Mouse (Mus musculus): ENCODE measurements around the gene Mgmt.

Mgmt gene

GRCm38 (mm10) chr7:137061109-137061508 lies 166.7 kb downstream of the Mgmt start:
- in situ Hi-C loops (cut with MboI, MseI), result no loop called here

GRCm38 (mm10) chr7:137064255-137064654 lies 169.8 kb downstream of the Mgmt start:
- in situ Hi-C loops (cut with MboI, MseI), result no loop called here

GRCm38 (mm10) chr7:137065408-137065807 lies 171.0 kb downstream of the Mgmt start:
- in situ Hi-C loops (cut with MboI, MseI), result no loop called here

GRCm38 (mm10) chr7:137066211-137066610 lies 171.8 kb downstream of the Mgmt start:
- in situ Hi-C loops (cut with MboI, MseI), result no loop called here

GRCm38 (mm10) chr7:137066997-137067396 lies 172.6 kb downstream of the Mgmt start:
- in situ Hi-C loops (cut with MboI, MseI), result no loop called here

- in situ Hi-C loops (cut with MboI, MseI), result no loop called here
These were observed 173.3 kb downstream of the Mgmt start for GRCm38 (mm10) chr7:137067758-137068157.

- in situ Hi-C loops (cut with MboI, MseI), result no loop called here
These were observed 174.4 kb downstream of the Mgmt start for GRCm38 (mm10) chr7:137068796-137069195.

- in situ Hi-C loops (cut with MboI, MseI), result no loop called here
These were observed 175.4 kb downstream of the Mgmt start for GRCm38 (mm10) chr7:137069768-137070167.

- in situ Hi-C loops (cut with MboI, MseI), result no loop called here
These were observed 176.9 kb downstream of the Mgmt start for GRCm38 (mm10) chr7:137071346-137071745.

GRCm38 (mm10) chr7:137073878-137074277 lies 179.5 kb downstream of the Mgmt start:
- in situ Hi-C loops (cut with MboI, MseI), result no loop called here

- in situ Hi-C loops (cut with MboI, MseI), result no loop called here
These were observed 179.9 kb downstream of the Mgmt start for GRCm38 (mm10) chr7:137074324-137074723.

GRCm38 (mm10) chr7:137075301-137075700 lies 180.9 kb downstream of the Mgmt start:
- in situ Hi-C loops (cut with MboI, MseI), result no loop called here

- in situ Hi-C loops (cut with MboI, MseI), result no loop called here
These were observed 185.8 kb downstream of the Mgmt start for GRCm38 (mm10) chr7:137080171-137080570.

- in situ Hi-C loops (cut with MboI, MseI), result no loop called here
These were observed 187.8 kb downstream of the Mgmt start for GRCm38 (mm10) chr7:137082171-137082570.

GRCm38 (mm10) chr7:137084651-137085050 lies 190.2 kb downstream of the Mgmt start:
- in situ Hi-C loops (cut with MboI, MseI), result no loop called here

GRCm38 (mm10) chr7:137085969-137086606 lies 191.7 kb downstream of the Mgmt start:
- in situ Hi-C loops (cut with MboI, MseI), result no loop called here

GRCm38 (mm10) chr7:137087136-137087535 lies 192.7 kb downstream of the Mgmt start:
- in situ Hi-C loops (cut with MboI, MseI), result no loop called here

GRCm38 (mm10) chr7:137088141-137088540 lies 193.7 kb downstream of the Mgmt start:
- in situ Hi-C loops (cut with MboI, MseI), result no loop called here

GRCm38 (mm10) chr7:137094551-137094950 lies 200.1 kb downstream of the Mgmt start:
- in situ Hi-C loops (cut with MboI, MseI), result no loop called here

- in situ Hi-C loops (cut with MboI, MseI), result no loop called here
These were observed 201.3 kb downstream of the Mgmt start for GRCm38 (mm10) chr7:137095702-137096101.

GRCm38 (mm10) chr7:137099766-137100165 lies 205.4 kb downstream of the Mgmt start:
- in situ Hi-C loops (cut with MboI, MseI), result no loop called here

- in situ Hi-C loops (cut with MboI, MseI), result no loop called here
These were observed 208.3 kb downstream of the Mgmt start for GRCm38 (mm10) chr7:137102606-137103195.

GRCm38 (mm10) chr7:137112101-137112500 lies 217.7 kb downstream of the Mgmt start:
- in situ Hi-C loops (cut with MboI, MseI), result loop anchor here (5.0 kb wide), 1 partner anchor 400 kb away; no protein-coding TSS in a partner anchor

Measured in regulatory T cell (primary cell).